Mouse (Mus musculus) forebrain, embryonic 15.5 days (tissue): ENCODE data around the gene Slc25a13. TPM values are rescaled to one million over a fixed set of nuclear protein-coding genes. Genes with fewer than 3 reads are reported as not detected.

Experiments
- ATAC-seq: fragments of 200-750 bp; cut with Nextera tagmentation; replicated peaks from 2 replicates; pipeline ENCODE4 v1.8.0; 2017; ENCODE audit warnings: mild to moderate bottlenecking, moderate TSS enrichment, moderate library complexity
- H3K27ac ChIP-seq: fragments of 300-500 bp; sonication (generic); replicated peaks from 2 replicates; pipeline ENCODE4 v1.5.1; 2015; ENCODE audit warnings: mild to moderate bottlenecking, inconsistent platforms
- H3K27me3 ChIP-seq: fragments of 300-500 bp; sonication (generic); 2 replicates; pipeline ENCODE4 v1.6.1; 2015; ENCODE audit warnings: inconsistent platforms
- H3K36me3 ChIP-seq: fragments of 300-500 bp; sonication (generic); 2 replicates; pipeline ENCODE4 v1.6.1; 2015; ENCODE audit warnings: mild to moderate bottlenecking, inconsistent platforms
- H3K4me1 ChIP-seq: fragments of 300-500 bp; sonication (generic); 2 replicates; pipeline ENCODE4 v1.6.1; 2015; ENCODE audit warnings: inconsistent platforms
- H3K4me2 ChIP-seq: fragments of 300-500 bp; sonication (generic); replicated peaks from 2 replicates; pipeline ENCODE4 v1.6.1; 2015; ENCODE audit warnings: mild to moderate bottlenecking, inconsistent platforms
- H3K4me3 ChIP-seq: fragments of 300-500 bp; sonication (generic); 2 replicates; pipeline ENCODE4 v1.5.1; 2015; ENCODE audit warnings: mild to moderate bottlenecking, inconsistent platforms
- H3K9ac ChIP-seq: fragments of 300-500 bp; sonication (generic); replicated peaks from 2 replicates; pipeline ENCODE4 v1.6.1; 2015; ENCODE audit warnings: mild to moderate bottlenecking, inconsistent platforms
- H3K9me3 ChIP-seq: fragments of 300-500 bp; sonication (generic); 2 replicates; pipeline ENCODE4 v1.6.1; 2016; ENCODE audit warnings: inconsistent platforms
- WGBS: fragments of 180-500 bp; shearing (Covaris S2); methylation state at CpG from one replicate; pipeline ENCODE4 v1.1.7; 2015; ENCODE audit warnings: mixed read lengths; 5-methylcytosine and 5-hydroxymethylcytosine counted together
- polyA plus RNA-seq: library from polyadenylated mRNA; unstranded; fragments of >200 nt; fragmentation: Nextera tagmentation; extraction: Ambion mirVana; gene quantifications from 2 replicates; pipeline ENCODE4 v1.2.1, GENCODE M21; 2015

The Slc25a13 gene
- polyA plus RNA-seq, 1 experiment from 2014 or later = 9.9 TPM

GRCm38 (mm10) chr6:6093522-6093921 is 123.5 kb downstream of the Slc25a13 start:
- no peaks in the 10 kb centered on the region for H3K9me3 ChIP-seq
- H3K27me3 ChIP-seq = no peaks in the 10 kb centered on the region
- H3K4me1 ChIP-seq = peaks cover 2% of the 10 kb centered on the region; the same call in 1 of the 2 replicates
- 82% methylated on average over 3 of the region's 3 CpGs for WGBS
- H3K9ac ChIP-seq = no peak overlapping the region
- no peak overlapping the region for H3K4me2 ChIP-seq
- no peak overlapping the region for H3K4me3 ChIP-seq
- no peaks in the 10 kb centered on the region for H3K36me3 ChIP-seq
- H3K27ac ChIP-seq = no peak overlapping the region
- no peak for ATAC-seq

GRCm38 (mm10) chr6:6092497-6092896 is 124.5 kb downstream of the Slc25a13 start:
- 26% methylated on average over 10 of the region's 10 CpGs for WGBS

GRCm38 (mm10) chr6:6091016-6091415 is 126.0 kb downstream of the Slc25a13 start:
- WGBS = 83% methylated on average over 3 of the region's 3 CpGs
- no peaks in the 10 kb centered on the region for H3K27me3 ChIP-seq
- ATAC-seq = no peak
- no peak overlapping the region for H3K4me2 ChIP-seq
- H3K4me3 ChIP-seq = no peak overlapping the region
- H3K27ac ChIP-seq = no peak overlapping the region
- no peaks in the 10 kb centered on the region for H3K36me3 ChIP-seq
- no peaks in the 10 kb centered on the region for H3K9me3 ChIP-seq
- no peak overlapping the region for H3K9ac ChIP-seq
- peaks cover 11% of the 10 kb centered on the region for H3K4me1 ChIP-seq

More at GRCm38 (mm10) chr6:6092497-6092896, 124.5 kb downstream of the Slc25a13 start:
- H3K27me3 ChIP-seq = no peaks in the 10 kb centered on the region
- H3K9ac ChIP-seq = no peak overlapping the region
- H3K4me3 ChIP-seq = no peak overlapping the region
- ATAC-seq = no peak
- no peaks in the 10 kb centered on the region for H3K36me3 ChIP-seq
- peaks cover 11% of the 10 kb centered on the region for H3K4me1 ChIP-seq
- no peak overlapping the region for H3K4me2 ChIP-seq
- no peak overlapping the region for H3K27ac ChIP-seq
- no peaks in the 10 kb centered on the region for H3K9me3 ChIP-seq

- Histone ChIP-seq H3K9me3 (no peaks in the 10 kb centered on the region), H3K4me3 (no peak overlapping the region), H3K27me3 (no peaks in the 10 kb centered on the region), H3K27ac (no peak overlapping the region), H3K4me1 (peaks cover 11% of the 10 kb centered on the region), H3K9ac (no peak overlapping the region), H3K36me3 (no peaks in the 10 kb centered on the region), H3K4me2 (no peak overlapping the region)
- ATAC-seq = peak; percentile 79
- 51% methylated on average over 4 of the region's 4 CpGs for WGBS
These were observed 128.8 kb downstream of the Slc25a13 start for GRCm38 (mm10) chr6:6088151-6088550.

- WGBS = 41% methylated on average over 1 of the region's 1 CpGs
- no peak overlapping the region for H3K9ac ChIP-seq
- no peaks in the 10 kb centered on the region for H3K27me3 ChIP-seq
- H3K4me3 ChIP-seq = no peak overlapping the region
- H3K9me3 ChIP-seq = no peaks in the 10 kb centered on the region
- H3K36me3 ChIP-seq = no peaks in the 10 kb centered on the region
- no peaks in the 10 kb centered on the region for H3K4me1 ChIP-seq
- no peak for ATAC-seq
- H3K4me2 ChIP-seq = no peak overlapping the region
- no peak overlapping the region for H3K27ac ChIP-seq
These were observed 136.5 kb downstream of the Slc25a13 start for GRCm38 (mm10) chr6:6080484-6080883.

- 88% methylated on average over 4 of the region's 4 CpGs for WGBS
These were observed 139.7 kb downstream of the Slc25a13 start for GRCm38 (mm10) chr6:6077234-6077633.

GRCm38 (mm10) chr6:6075940-6076447 is 141.0 kb downstream of the Slc25a13 start:
- H3K9me3 ChIP-seq = no peaks in the 10 kb centered on the region
- no peaks in the 10 kb centered on the region for H3K36me3 ChIP-seq
- ATAC-seq = no peak
- no peak overlapping the region for H3K4me2 ChIP-seq
- no peak overlapping the region for H3K27ac ChIP-seq
- H3K4me3 ChIP-seq = no peak overlapping the region
- no peaks in the 10 kb centered on the region for H3K27me3 ChIP-seq
- WGBS = 90% methylated on average over 7 of the region's 7 CpGs
- peaks cover under 1% of the 10 kb centered on the region; the same call in 1 of the 2 replicates for H3K4me1 ChIP-seq
- H3K9ac ChIP-seq = no peak overlapping the region

More at GRCm38 (mm10) chr6:6077234-6077633, 139.7 kb downstream of the Slc25a13 start:
- ATAC-seq = no peak
- no peak overlapping the region for H3K27ac ChIP-seq
- H3K9ac ChIP-seq = no peak overlapping the region
- no peaks in the 10 kb centered on the region for H3K27me3 ChIP-seq
- H3K36me3 ChIP-seq = no peaks in the 10 kb centered on the region
- no peaks in the 10 kb centered on the region for H3K4me1 ChIP-seq
- no peak overlapping the region for H3K4me2 ChIP-seq
- no peaks in the 10 kb centered on the region for H3K9me3 ChIP-seq
- H3K4me3 ChIP-seq = no peak overlapping the region

- no peak overlapping the region for H3K27ac ChIP-seq
- H3K9me3 ChIP-seq = no peaks in the 10 kb centered on the region
- H3K9ac ChIP-seq = no peak overlapping the region
- H3K36me3 ChIP-seq = no peaks in the 10 kb centered on the region
- no peak overlapping the region for H3K4me2 ChIP-seq
- no peaks in the 10 kb centered on the region for H3K27me3 ChIP-seq
- H3K4me3 ChIP-seq = no peak overlapping the region
- 68% methylated on average over 7 of the region's 7 CpGs for WGBS
- no peak for ATAC-seq
- H3K4me1 ChIP-seq = peaks cover 7% of the 10 kb centered on the region; the same call in 1 of the 2 replicates
These were observed 145.9 kb downstream of the Slc25a13 start for GRCm38 (mm10) chr6:6071038-6071437.

- no peak overlapping the region for H3K4me2 ChIP-seq
- H3K27me3 ChIP-seq = no peaks in the 10 kb centered on the region
- WGBS = 13% methylated on average over 3 of the region's 3 CpGs
- H3K9ac ChIP-seq = no peak overlapping the region
- H3K9me3 ChIP-seq = no peaks in the 10 kb centered on the region
- ATAC-seq = no peak
- peaks cover 7% of the 10 kb centered on the region; the same call in 1 of the 2 replicates for H3K4me1 ChIP-seq
- H3K36me3 ChIP-seq = no peaks in the 10 kb centered on the region
- H3K4me3 ChIP-seq = no peak overlapping the region
- no peak overlapping the region for H3K27ac ChIP-seq
These were observed 147.0 kb downstream of the Slc25a13 start for GRCm38 (mm10) chr6:6070015-6070414.

GRCm38 (mm10) chr6:6067201-6067600 is 149.8 kb downstream of the Slc25a13 start:
- Histone ChIP-seq H3K4me2 (no peak overlapping the region), H3K4me1 (peaks cover 7% of the 10 kb centered on the region; the same call in 1 of the 2 replicates), H3K9ac (no peak overlapping the region), H3K9me3 (no peaks in the 10 kb centered on the region), H3K36me3 (no peaks in the 10 kb centered on the region), H3K27me3 (no peaks in the 10 kb centered on the region), H3K27ac (no peak overlapping the region), H3K4me3 (no peak overlapping the region)
- 88% methylated on average over 6 of the region's 6 CpGs for WGBS
- ATAC-seq = no peak

- H3K9me3 ChIP-seq = no peaks in the 10 kb centered on the region
- no peak overlapping the region for H3K4me2 ChIP-seq
- H3K4me3 ChIP-seq = no peak overlapping the region
- no peak overlapping the region for H3K27ac ChIP-seq
- no peak overlapping the region for H3K9ac ChIP-seq
- no peaks in the 10 kb centered on the region for H3K36me3 ChIP-seq
- H3K4me1 ChIP-seq = peaks cover 9% of the 10 kb centered on the region; the same call in 1 of the 2 replicates
- WGBS = 2% methylated on average over 3 of the region's 3 CpGs
- H3K27me3 ChIP-seq = no peaks in the 10 kb centered on the region
- ATAC-seq = 0 out of 2 replicates have a peak, but pooled peaks have one; percentile 13
These were observed 158.4 kb downstream of the Slc25a13 start for GRCm38 (mm10) chr6:6058548-6058947.

- H3K36me3 ChIP-seq = no peaks in the 10 kb centered on the region
- H3K9me3 ChIP-seq = no peaks in the 10 kb centered on the region
- no peaks in the 10 kb centered on the region for H3K27me3 ChIP-seq
- no peak for ATAC-seq
- no peak overlapping the region for H3K9ac ChIP-seq
- H3K4me3 ChIP-seq = no peak overlapping the region
- WGBS = 14% methylated on average over 3 of the region's 3 CpGs
- H3K4me2 ChIP-seq = no peak overlapping the region
- peaks cover 9% of the 10 kb centered on the region; the same call in 1 of the 2 replicates for H3K4me1 ChIP-seq
- no peak overlapping the region for H3K27ac ChIP-seq
These were observed 163.0 kb downstream of the Slc25a13 start for GRCm38 (mm10) chr6:6053946-6054345.

- no peak for ATAC-seq
- no peak overlapping the region for H3K4me3 ChIP-seq
- no peaks in the 10 kb centered on the region for H3K36me3 ChIP-seq
- no peak overlapping the region for H3K27ac ChIP-seq
- H3K9me3 ChIP-seq = no peaks in the 10 kb centered on the region
- no peaks in the 10 kb centered on the region for H3K27me3 ChIP-seq
- H3K4me1 ChIP-seq = no peaks in the 10 kb centered on the region
- H3K9ac ChIP-seq = no peak overlapping the region
- 83% methylated on average over 11 of the region's 11 CpGs for WGBS
- H3K4me2 ChIP-seq = no peak overlapping the region
These were observed 164.3 kb downstream of the Slc25a13 start for GRCm38 (mm10) chr6:6052696-6053095.
